Mouse (Mus musculus): Measurements from ENCODE around the gene Dclk3.
A peak's percentile ranks its signal among the peaks of the same experiment; 100 is the strongest.

DNA sequence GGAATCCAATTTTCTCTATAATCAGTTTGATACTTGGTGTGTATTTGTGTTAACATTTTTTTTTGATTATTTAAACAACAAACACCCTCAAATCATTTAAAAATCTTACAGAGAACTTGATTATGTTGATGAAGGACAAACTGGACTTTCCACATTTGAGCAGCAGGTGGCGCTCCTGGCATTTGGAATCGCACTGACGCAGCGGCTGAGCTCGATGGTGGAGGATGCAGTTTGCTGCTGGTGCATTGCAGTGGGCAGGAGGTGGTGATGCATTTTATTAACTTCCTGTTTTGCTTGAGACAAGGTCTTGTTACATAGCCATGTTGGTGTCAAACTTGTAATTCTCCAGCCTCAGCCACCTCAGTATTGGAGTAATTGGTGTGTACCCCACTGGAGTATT lies 56.7 kb downstream of the Dclk3 start:
- TF ChIP-seq POLR2A (IDR thresholded peaks at IDR 0.05; ENCODE audit: control insufficient read depth, extremely low read depth, insufficient read depth, low read length, poor library complexity), result no peak
- TF ChIP-seq CTCF (IDR thresholded peaks at IDR 0.05; ENCODE audit: borderline replicate concordance, control insufficient read depth, extremely low read depth, insufficient read depth, low read length, poor library complexity), result peak; percentile 84
